Mouse (Mus musculus) olfactory bulb, adult 2 months (tissue): ENCODE measurements at regions not wholly inside any gene's neighbourhood (a gene's known extent, or its start where the extent isn't known, plus 50 kb on each side); places are given as distances from the start of the nearest gene placed in this dataset.

Source experiments
- H3K27ac ChIP-seq: fragments of 200-500 bp; 2 replicates; pipeline ENCODE4 v1.5.1; 2012; ENCODE audit warnings: low read depth, low read length; ENCODE audit not compliant: insufficient read depth
- H3K4me1 ChIP-seq: fragments of 200-500 bp; 2 replicates; pipeline ENCODE4 v1.6.1; 2012; ENCODE audit warnings: low read length; ENCODE audit not compliant: control insufficient read depth, insufficient read depth
- H3K4me3 ChIP-seq: fragments of 200-500 bp; 2 replicates; pipeline ENCODE4 v1.5.1; 2012; ENCODE audit warnings: mild to moderate bottlenecking, low read depth, low read length, moderate library complexity; ENCODE audit not compliant: insufficient read depth
- CTCF ChIP-seq: fragments of 200-500 bp; IDR thresholded peaks from 2 replicates; pipeline ENCODE4 v1.5.1; 2012; ENCODE audit warnings: low read depth, mild to moderate bottlenecking, low read length, moderate library complexity; ENCODE audit not compliant: insufficient read depth
- POLR2A ChIP-seq: fragments of 200-500 bp; IDR thresholded peaks from 2 replicates; pipeline ENCODE4 v1.6.1; 2012; ENCODE audit warnings: mild to moderate bottlenecking, low read depth, low read length, moderate library complexity; ENCODE audit not compliant: insufficient read depth
- WGBS: fragments of 180-500 bp; shearing (Covaris S2); methylation state at CpG from one replicate; pipeline ENCODE4 v1.1.7; 2018; 5-methylcytosine and 5-hydroxymethylcytosine counted together

DNA sequence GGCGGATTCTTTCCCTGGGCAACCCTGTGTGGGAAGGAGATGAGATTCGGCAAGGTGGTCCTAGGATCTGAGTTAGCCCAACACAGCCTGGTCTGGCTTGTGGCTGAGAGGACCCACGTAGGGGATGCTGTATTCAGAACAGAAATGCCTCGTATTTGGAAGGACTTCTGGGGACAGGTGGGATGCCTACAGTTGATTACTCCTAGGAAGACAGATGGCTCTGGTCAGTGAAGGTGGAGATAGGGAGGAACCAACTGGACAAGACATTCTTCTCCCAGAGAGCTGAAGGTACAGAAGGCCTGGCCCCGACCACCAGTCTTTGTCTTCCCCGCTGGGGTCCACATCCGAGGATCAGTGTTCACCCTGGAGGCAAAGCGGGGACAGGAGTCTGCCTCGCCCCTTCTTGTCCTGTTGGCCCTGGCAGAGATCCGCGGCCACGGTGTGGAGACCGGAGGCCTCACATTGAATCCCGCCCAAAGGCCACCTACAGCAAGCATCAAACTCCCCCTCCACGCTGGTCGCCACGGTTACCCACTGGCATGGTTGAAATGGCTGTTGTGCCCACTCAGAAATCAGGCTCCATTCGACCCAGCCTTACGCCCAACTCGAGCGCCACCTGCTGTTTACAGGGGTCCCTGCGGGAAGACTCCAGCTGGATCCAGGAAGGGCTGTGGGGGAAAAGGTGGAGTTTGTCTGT lies 182.4 kb downstream of the Cdc5l start:
- 29% methylated on average over 22 of the region's 22 CpGs for WGBS
- TF ChIP-seq POLR2A (no peak), CTCF (peak; percentile 80)
- H3K27ac ChIP-seq, result no peak overlapping the region
- H3K4me3 ChIP-seq, result peak overlapping the region; percentile 21
- H3K4me1 ChIP-seq, result peaks cover 4% of the 10 kb centered on the region

DNA sequence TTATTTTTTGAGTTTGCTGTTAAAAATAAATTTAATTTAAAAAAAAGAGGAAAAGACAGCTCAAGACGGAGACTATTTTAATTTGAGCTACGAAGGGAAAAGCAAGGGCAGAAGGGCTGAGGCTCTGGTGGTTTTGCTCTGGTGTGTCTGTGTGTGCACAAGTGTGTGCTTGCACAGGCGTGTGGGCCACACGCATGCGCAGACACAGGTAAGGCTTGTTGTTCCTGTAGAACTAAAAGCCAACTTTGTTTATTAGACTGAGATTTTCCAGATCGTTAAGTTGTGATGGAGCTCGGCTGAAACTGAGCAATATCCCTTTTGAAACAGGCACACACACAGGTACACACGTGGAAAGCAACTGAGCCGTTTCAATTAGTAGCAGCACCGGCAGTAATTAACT lies 183.1 kb downstream of the Cdc5l start:
- peaks cover 4% of the 10 kb centered on the region for H3K4me1 ChIP-seq
- no peak overlapping the region for H3K4me3 ChIP-seq
- no peak overlapping the region for H3K27ac ChIP-seq
- WGBS, result 78% methylated on average over 10 of the region's 10 CpGs
- no peak for TF ChIP-seq POLR2A
- no peak for TF ChIP-seq CTCF

DNA sequence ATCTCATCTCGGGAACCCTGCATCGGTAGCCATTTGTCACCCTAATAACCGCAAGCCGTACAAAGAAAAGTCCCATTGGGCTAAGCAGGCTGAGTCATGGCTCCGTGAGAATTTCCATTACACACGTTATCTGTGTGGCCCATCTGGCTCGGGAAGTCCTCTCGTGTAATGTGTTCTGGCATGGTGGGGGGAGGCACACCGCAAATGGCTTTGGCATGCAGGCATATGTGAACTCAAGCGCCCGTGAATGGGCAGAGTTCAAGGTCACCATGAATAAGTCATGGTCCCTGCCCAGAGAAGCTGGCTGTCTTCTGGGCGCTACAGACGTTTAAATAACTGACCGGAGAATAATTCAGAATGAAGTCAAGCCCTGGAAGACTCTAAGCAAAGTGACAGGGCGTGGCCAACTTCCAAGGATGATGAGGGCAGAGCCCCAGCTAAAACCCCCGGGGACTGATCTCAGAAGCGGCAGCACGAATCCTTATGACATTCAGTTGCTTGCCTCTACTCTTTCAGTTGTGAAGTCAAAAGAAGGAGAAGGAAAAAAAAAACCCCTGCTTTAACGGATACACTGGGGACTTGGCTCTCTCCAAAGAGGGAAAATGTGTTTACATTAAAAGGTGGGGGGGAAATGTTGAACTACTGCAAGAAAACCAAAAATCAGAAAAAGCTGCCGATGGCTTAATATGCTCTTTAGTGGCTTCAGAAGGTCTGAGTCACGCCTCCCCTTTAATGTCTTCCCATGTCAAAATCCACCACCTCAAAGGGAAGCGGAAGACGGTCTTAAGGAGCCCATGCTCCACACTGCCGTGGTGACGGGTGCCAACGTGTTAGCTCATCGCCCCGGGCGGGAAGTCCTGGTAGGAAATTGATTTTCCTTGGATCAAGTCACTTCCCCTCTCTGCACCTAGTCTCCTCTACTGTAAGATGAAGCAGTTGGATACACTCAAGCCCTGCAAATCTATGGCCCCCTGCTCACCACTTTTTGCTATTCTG lies 186.1 kb downstream of the Cdc5l start:
- Histone ChIP-seq H3K4me1 (peaks cover 14% of the 10 kb centered on the region), H3K4me3 (no peak overlapping the region), H3K27ac (no peak overlapping the region)
- 87% methylated on average over 29 of the region's 29 CpGs for WGBS
- TF ChIP-seq POLR2A (no peak), CTCF (no peak)

DNA sequence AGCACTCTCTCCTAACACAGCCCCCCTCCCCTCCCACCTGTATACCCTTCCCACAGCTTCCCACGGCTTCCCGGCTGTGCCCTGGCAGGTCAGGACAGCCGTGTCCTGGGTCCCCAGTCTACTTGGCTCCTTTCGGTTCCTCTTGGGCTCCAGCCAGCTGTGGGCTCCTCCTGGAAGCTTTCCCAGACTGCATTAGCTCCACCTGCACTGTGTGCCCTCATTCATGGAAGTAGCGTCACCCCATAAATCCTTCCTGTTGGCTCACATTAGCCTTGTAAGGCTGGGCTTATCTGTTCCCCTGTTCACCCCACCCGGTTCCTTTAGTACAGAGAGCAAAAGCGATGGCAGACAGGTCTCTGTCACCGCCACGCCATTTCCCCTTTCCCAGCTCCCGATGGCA lies 188.7 kb downstream of the Cdc5l start:
- no peak for TF ChIP-seq CTCF
- no peak for TF ChIP-seq POLR2A
- Histone ChIP-seq H3K27ac (no peak overlapping the region), H3K4me3 (no peak overlapping the region), H3K4me1 (peaks cover 17% of the 10 kb centered on the region)
- 70% methylated on average over 10 of the region's 10 CpGs for WGBS

DNA sequence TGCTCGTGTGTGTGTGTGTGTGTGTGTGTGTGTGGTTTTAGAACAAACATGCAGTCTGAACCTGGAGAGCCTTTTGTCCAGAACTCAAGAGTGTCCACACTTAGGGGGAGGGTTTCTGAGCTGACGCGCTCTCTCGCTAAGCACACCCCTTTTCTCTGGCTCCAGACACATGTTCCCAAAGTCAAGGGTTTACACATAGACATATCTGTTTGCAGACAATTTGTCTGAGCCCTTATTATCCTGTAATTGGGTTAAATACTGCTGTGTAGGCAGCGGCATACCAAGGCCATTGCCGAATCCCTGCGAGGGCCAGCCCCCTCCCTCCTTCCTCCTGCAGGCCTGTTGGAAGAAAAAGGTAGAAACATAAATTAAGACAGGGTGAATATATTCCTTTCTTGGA lies 190.4 kb downstream of the Cdc5l start:
- H3K4me3 ChIP-seq, result no peak overlapping the region
- no peak overlapping the region for H3K27ac ChIP-seq
- peaks cover 17% of the 10 kb centered on the region for H3K4me1 ChIP-seq
- no peak for TF ChIP-seq POLR2A
- TF ChIP-seq CTCF, result no peak
- WGBS, result 34% methylated on average over 7 of the region's 7 CpGs

DNA sequence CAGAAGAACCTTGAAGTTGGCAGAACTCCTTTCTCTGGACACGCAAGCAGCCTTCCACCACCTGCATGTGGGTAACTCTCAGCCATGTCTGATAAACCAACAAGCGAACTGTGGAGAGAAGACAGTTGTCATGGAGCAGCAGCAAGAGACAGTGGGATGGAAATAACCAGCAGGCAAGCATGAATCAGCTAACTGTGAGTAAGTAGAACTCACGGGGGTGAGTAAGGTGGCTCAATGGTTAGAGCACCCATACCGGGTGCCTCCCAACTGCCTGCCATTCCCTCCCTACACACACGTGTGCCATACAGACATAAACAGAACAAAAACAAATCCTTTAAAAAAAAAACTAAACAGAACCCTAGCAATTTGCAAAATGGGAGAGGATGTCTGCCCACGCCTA lies 191.5 kb downstream of the Cdc5l start:
- Histone ChIP-seq H3K4me1 (peaks cover 17% of the 10 kb centered on the region), H3K27ac (no peak overlapping the region), H3K4me3 (no peak overlapping the region)
- WGBS, result 64% methylated on average over 6 of the region's 6 CpGs
- TF ChIP-seq CTCF (no peak), POLR2A (no peak)

DNA sequence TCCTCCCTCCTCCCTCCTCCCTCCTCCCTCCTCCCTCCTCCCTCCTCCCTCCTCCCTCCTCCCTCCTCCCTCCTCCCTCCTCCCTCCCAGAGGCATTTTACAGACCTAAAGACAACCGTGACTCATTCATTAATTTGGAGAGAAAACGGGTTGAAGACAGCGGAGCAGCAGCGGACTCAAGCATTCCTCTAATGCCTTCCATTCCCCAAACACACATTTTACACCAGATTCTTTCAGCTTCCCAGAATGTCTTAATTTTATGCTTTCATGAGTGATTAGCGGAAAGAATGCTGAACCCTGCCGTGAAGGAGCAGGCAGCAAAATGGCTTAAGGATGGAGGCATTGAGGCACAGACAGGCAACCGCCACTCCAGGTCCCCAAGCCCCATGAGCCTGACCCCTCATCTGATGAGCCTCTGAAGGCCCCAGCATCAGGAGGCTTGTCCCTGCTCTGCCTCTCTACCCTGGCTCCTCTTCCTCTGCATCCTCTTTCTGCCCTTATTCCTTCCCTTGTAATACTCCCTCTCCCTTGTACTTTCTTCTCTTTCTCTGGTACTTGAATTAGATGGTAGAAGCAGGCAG lies 192.5 kb downstream of the Cdc5l start:
- WGBS, result 37% methylated on average over 6 of the region's 7 CpGs
- TF ChIP-seq CTCF, result no peak
- no peak for TF ChIP-seq POLR2A
- Histone ChIP-seq H3K27ac (no peak overlapping the region), H3K4me1 (peaks cover 17% of the 10 kb centered on the region), H3K4me3 (no peak overlapping the region)

DNA sequence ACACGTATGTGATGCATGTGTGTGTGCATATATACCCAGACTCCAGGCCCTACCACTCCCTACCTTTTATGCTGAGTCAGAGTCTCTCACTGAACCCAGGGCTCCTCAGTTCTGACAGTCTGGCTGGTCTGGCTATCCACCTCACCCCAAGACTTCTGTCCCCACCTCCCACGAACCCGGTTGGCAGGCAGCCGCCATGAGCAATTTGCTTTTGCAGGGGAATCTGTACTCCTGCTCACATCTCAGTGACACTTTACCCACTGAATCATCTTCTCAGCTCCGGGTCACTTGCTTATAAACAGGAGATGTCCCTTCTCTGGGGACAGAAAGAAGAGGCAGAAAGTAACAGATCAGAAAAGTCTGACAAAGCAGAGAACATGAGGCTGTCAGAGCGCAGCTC lies 193.0 kb downstream of the Cdc5l start:
- H3K27ac ChIP-seq, result no peak overlapping the region
- WGBS, result 49% methylated on average over 6 of the region's 6 CpGs
- no peak for TF ChIP-seq CTCF

DNA sequence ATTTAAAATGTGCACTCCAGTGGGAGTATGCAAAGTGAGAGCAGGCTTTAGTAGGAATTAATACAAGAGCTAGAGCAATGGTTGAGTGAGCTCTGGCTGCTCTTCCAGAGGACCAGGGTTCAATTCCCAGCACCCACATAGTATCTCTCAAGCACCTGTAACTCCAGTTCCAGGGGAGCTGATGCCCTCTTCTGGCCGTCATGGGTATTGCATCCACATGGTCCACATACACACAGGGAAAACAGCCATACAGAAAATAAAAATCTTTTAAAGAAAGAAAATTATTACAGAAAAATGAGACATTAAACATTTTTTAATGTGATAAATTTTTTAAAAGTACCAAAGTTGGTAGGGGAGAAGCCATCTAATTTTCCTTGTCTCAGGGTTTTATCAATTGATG lies 196.3 kb downstream of the Cdc5l start:
- Histone ChIP-seq H3K4me3 (no peak overlapping the region), H3K27ac (no peak overlapping the region), H3K4me1 (peaks cover 7% of the 10 kb centered on the region; the same call in 1 of the 2 replicates)
- TF ChIP-seq CTCF (no peak), POLR2A (no peak)
- 82% methylated on average over 1 of the region's 1 CpGs for WGBS

More for the DNA sequence above, 193.0 kb downstream of the Cdc5l start:
- H3K4me1 ChIP-seq, result peaks cover 17% of the 10 kb centered on the region
- H3K4me3 ChIP-seq, result no peak overlapping the region
